Comparison of ENCODE assay signal across 8 mouse cellular contexts in genomic region chr12:3759419-3759818, GRCm38 (mm10). TPM values are rescaled to one million over a fixed set of nuclear protein-coding genes. Genes with fewer than 3 reads are reported as not detected.
A peak's percentile ranks its signal among the peaks of the same experiment; 100 is the strongest.
DNase-seq lines count a peak whose midpoint lies in the region; ATAC-seq and TF ChIP-seq lines count a peak whose summit lies in the region.

No protein-coding gene starts in this region.

- peak; percentile 64 for DNase-seq in kidney, adult 11 months
- peak; percentile 75 for DNase-seq in adrenal gland, postnatal 14 days
- peak; percentile 73 for DNase-seq in heart, postnatal 0 days (ENCODE audit: low spot score)
- DNase-seq in liver, adult 2 months (ENCODE audit: extremely low read depth, low read depth, low spot score), result peak; percentile 49
- DNase-seq in right cerebral cortex, adult 18-20 months, result no peak
- no peak for DNase-seq in right cerebral cortex, postnatal 14 days

- ATAC-seq in kidney, embryonic 14.5 days (ENCODE audit: low FRiP score, low TSS enrichment), result no peak
- ATAC-seq in heart, postnatal 0 days (ENCODE audit: insufficient read depth, low read depth), result peak; percentile 78
- ATAC-seq in neutrophil, adult 5-6 weeks (ENCODE audit: extremely low read depth, insufficient number of reproducible peaks, low FRiP score, poor library complexity, severe bottlenecking), result peak; percentile 95

- WGBS in kidney, embryonic 14.5 days, result 42% methylated on average over 4 of the region's 4 CpGs
- WGBS in heart, postnatal 0 days, result 17% methylated on average over 4 of the region's 4 CpGs
- 13% methylated on average over 4 of the region's 4 CpGs for WGBS in liver, adult 2 months

- H3K4me2 ChIP-seq in kidney, embryonic 14.5 days (replicated peaks; ENCODE audit: low read depth, low read length), result no peak overlapping the region
- no peak overlapping the region for H3K4me2 ChIP-seq in heart, postnatal 0 days (ENCODE audit: low read depth, low read length)

- H3K9ac ChIP-seq in kidney, embryonic 14.5 days (ENCODE audit: low read depth, low read length), result no peak overlapping the region
- H3K9ac ChIP-seq in heart, postnatal 0 days (replicated peaks; ENCODE audit: low read depth, low read length), result no peak overlapping the region
- H3K9ac ChIP-seq in liver, adult 2 months (ENCODE audit: low read depth, low read length), result no peak overlapping the region; the same call in 1 of the 2 replicates

- no peak for TF ChIP-seq POLR2A in liver, adult 2 months (IDR thresholded peaks at IDR 0.05; ENCODE audit: extremely low read depth, insufficient read depth, low read length)

- H3K4me3 ChIP-seq in kidney, embryonic 14.5 days (ENCODE audit: low read length), result no peak overlapping the region
- H3K4me3 ChIP-seq in heart, postnatal 0 days (ENCODE audit: low read depth, low read length), result no peak overlapping the region
- H3K4me3 ChIP-seq in liver, adult 2 months (ENCODE audit: insufficient read depth, low read depth, low read length), result no peak overlapping the region

- no peaks in the 10 kb centered on the region for H3K79me2 ChIP-seq in liver, adult 2 months (ENCODE audit: control insufficient read depth, insufficient read depth, low read length)

- peak; percentile 55 for TF ChIP-seq CTCF in heart, postnatal 0 days (IDR thresholded peaks at IDR 0.05; ENCODE audit: low read depth)
- TF ChIP-seq CTCF in liver, adult 2 months (IDR thresholded peaks at IDR 0.05; ENCODE audit: low read depth, low read length), result peak; percentile 75

- H3K36me3 ChIP-seq in kidney, embryonic 14.5 days (ENCODE audit: control insufficient read depth, insufficient read depth, low read length), result peaks cover 6% of the 10 kb centered on the region; the same call in 1 of the 2 replicates
- H3K36me3 ChIP-seq in heart, postnatal 0 days (replicated peaks; ENCODE audit: control insufficient read depth, insufficient read depth, low read length), result no peaks in the 10 kb centered on the region
- H3K36me3 ChIP-seq in liver, adult 2 months (ENCODE audit: control insufficient read depth, insufficient read depth, low read length), result peaks cover 4% of the 10 kb centered on the region; the same call in 1 of the 2 replicates

- no peaks in the 10 kb centered on the region for H3K9me3 ChIP-seq in kidney, embryonic 14.5 days (ENCODE audit: control insufficient read depth, low read length)
- no peaks in the 10 kb centered on the region for H3K9me3 ChIP-seq in heart, postnatal 0 days (replicated peaks; ENCODE audit: control insufficient read depth, low read length)

- no peaks in the 10 kb centered on the region for H3K27me3 ChIP-seq in kidney, embryonic 14.5 days (ENCODE audit: control insufficient read depth, insufficient read depth, low read length)
- H3K27me3 ChIP-seq in heart, postnatal 0 days (ENCODE audit: control insufficient read depth, insufficient read depth, low read length), result no peaks in the 10 kb centered on the region
- no peaks in the 10 kb centered on the region for H3K27me3 ChIP-seq in liver, adult 2 months (ENCODE audit: control insufficient read depth, insufficient read depth, low read length)

- no peak overlapping the region; the same call in 1 of the 2 replicates for H3K27ac ChIP-seq in kidney, embryonic 14.5 days (ENCODE audit: low read depth, low read length)
- H3K27ac ChIP-seq in heart, postnatal 0 days (ENCODE audit: low read depth), result 0 out of 2 replicates have a peak overlapping the region, but pooled peaks have one; percentile 13
- H3K27ac ChIP-seq in liver, adult 2 months (replicated peaks; ENCODE audit: insufficient read depth, low read depth, low read length), result peak overlapping the region; percentile 37; the same call in 1 of the 2 replicates

- no peak for TF ChIP-seq EP300 in heart, postnatal 0 days (IDR thresholded peaks at IDR 0.05; ENCODE audit: low read depth)

- H3K4me1 ChIP-seq in kidney, embryonic 14.5 days (ENCODE audit: control insufficient read depth, insufficient read depth, low read length), result no peaks in the 10 kb centered on the region
- peaks cover 8% of the 10 kb centered on the region for H3K4me1 ChIP-seq in heart, postnatal 0 days (ENCODE audit: control insufficient read depth, insufficient read depth)
- H3K4me1 ChIP-seq in liver, adult 2 months (ENCODE audit: control insufficient read depth, insufficient read depth, low read length), result no peaks in the 10 kb centered on the region

RNA-seq across cellular contexts. Expression of gene Dnmt3a, which starts 46.4 kb away (rescaled TPM):
- polyA plus RNA-seq in kidney, embryonic 14.5 days (2014; fragmentation: Nextera tagmentation; extraction: Ambion mirVana), result 59.9 and 87.9 TPM in 2 replicates
- 95.6 and 106 TPM in 2 replicates for total RNA-seq in adrenal gland, postnatal 14 days (2021)
- 31.7 and 32.8 TPM in 2 replicates for total RNA-seq in heart, postnatal 0 days (2014; rRNA removed; ENCODE audit: low replicate concordance)
- 71.5 and 76.0 TPM in 2 replicates for polyA plus RNA-seq in heart, postnatal 0 days (2015; fragmentation: Nextera tagmentation; extraction: Ambion mirVana)
- 7.9 and 11.2 TPM in 2 replicates for total RNA-seq in liver, adult 2 months (2014; rRNA removed)
- polyA plus RNA-seq in liver, adult 2 months (2012; rRNA removed), result 3.0 and 4.0 TPM in 2 replicates
- total RNA-seq in neutrophil, adult 5-6 weeks (2017), result 19.2 and 24.2 TPM in 2 replicates

Comparison
In these comparisons a context has a peak if more than half of its experiments do, and no peak if none do; other contexts are left out.
1. DNase-seq: peak in kidney, adult 11 months (single experiment), adrenal gland, postnatal 14 days (single experiment), heart, postnatal 0 days (single experiment) and liver, adult 2 months (single experiment); none in right cerebral cortex, adult 18-20 months (single experiment) and right cerebral cortex, postnatal 14 days (single experiment).